Mouse (Mus musculus) testis, adult 2 months (tissue): ENCODE measurements around the gene Ccdc77.

Experiments used
- CTCF ChIP-seq: fragments of 200-500 bp; IDR thresholded peaks from 2 replicates; pipeline ENCODE4 v1.5.1; 2012; ENCODE audit warnings: low read depth, mild to moderate bottlenecking, inconsistent platforms, low read length, moderate library complexity; ENCODE audit not compliant: control insufficient read depth, insufficient read depth, insufficient replicate concordance
- POLR2A ChIP-seq: fragments of 200-500 bp; IDR thresholded peaks from 2 replicates; pipeline ENCODE4 v1.6.1; 2012; ENCODE audit warnings: low read depth, mild to moderate bottlenecking, inconsistent platforms, low read length, moderate library complexity; ENCODE audit not compliant: control insufficient read depth

DNA sequence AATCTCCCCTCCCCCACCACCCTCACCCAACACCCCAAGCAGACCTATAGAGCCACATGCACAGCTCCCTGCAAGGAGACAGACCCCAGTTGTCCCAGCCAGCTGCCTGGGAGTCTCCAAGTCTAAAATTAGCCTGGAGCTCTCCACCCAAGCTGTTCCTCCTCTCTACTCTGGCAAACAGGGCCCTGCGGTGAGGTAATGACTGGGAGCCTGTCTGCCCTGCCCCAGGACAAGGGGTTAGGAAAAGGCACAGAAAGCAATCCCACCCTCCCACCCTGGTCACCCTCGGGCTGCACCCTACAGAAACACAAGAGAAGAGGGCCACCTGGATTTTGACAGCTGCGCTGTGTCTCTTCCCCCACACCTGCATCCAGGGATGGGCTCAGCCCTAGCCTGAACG, 89.3 kb downstream of the Ccdc77 start:
- TF ChIP-seq POLR2A = no peak
- TF ChIP-seq CTCF = no peak
